Mouse (Mus musculus) hematopoietic stem cell, adult 5-6 weeks (primary cell): ENCODE data around the gene Chn1. TPM values are rescaled to one million over a fixed set of nuclear protein-coding genes. Genes with fewer than 3 reads are reported as not detected.
A peak's percentile ranks its signal among the peaks of the same experiment; 100 is the strongest.
"Not testable (repeated sequence)": the region's sequence is repeated elsewhere in the genome, so short reads cannot be mapped to it uniquely, and the experiment has no call there.

Experiments used
- ATAC-seq, 2 experiments: fragments of 125-278 bp in 1 of 2; replicated peaks in 1 of 2; 2 replicates each; pipeline ENCODE4 v1.8.0; 2016 to 2017; ENCODE audit warnings: inconsistent platforms in 2 of 2, mild to moderate bottlenecking in 2 of 2, moderate number of reproducible peaks in 2 of 2, low read depth in 1 of 2, moderate TSS enrichment in 1 of 2; ENCODE audit not compliant: low FRiP score in 2 of 2, poor library complexity in 2 of 2, severe bottlenecking in 2 of 2, insufficient read depth in 1 of 2, low TSS enrichment in 1 of 2
- total RNA-seq: library from RNA; stranded (forward); fragments of 172-1452, 232-1000 nt; gene quantifications from 2 replicates; pipeline ENCODE4 v1.2.3, GENCODE M21; 2017

The Chn1 gene
- total RNA-seq, result 0.19 TPM in 1 of 2 replicates, not detected in the other

GRCm38 (mm10) chr2:73774786-73775682, at the start of gene Chn1:
Gene Chn1 (minus strand): TSS chr2:73775346.
- no peak for ATAC-seq

GRCm38 (mm10) chr2:73818742-73819141, 43.6 kb upstream of the Chn1 start:
- peak; percentile 67 to 86 for ATAC-seq

GRCm38 (mm10) chr2:73807609-73808008, 32.5 kb upstream of the Chn1 start:
- ATAC-seq, result no peak

- not testable (repeated sequence) for ATAC-seq
Observed at GRCm38 (mm10) chr2:73800127-73800526, 25.0 kb upstream of the Chn1 start.

- no peak for ATAC-seq
Observed at GRCm38 (mm10) chr2:73798786-73799185, 23.6 kb upstream of the Chn1 start.

GRCm38 (mm10) chr2:73798136-73798535, 23.0 kb upstream of the Chn1 start:
- ATAC-seq, result no peak

GRCm38 (mm10) chr2:73791846-73792630, 16.9 kb upstream of the Chn1 start:
- ATAC-seq, result no peak

DNA sequence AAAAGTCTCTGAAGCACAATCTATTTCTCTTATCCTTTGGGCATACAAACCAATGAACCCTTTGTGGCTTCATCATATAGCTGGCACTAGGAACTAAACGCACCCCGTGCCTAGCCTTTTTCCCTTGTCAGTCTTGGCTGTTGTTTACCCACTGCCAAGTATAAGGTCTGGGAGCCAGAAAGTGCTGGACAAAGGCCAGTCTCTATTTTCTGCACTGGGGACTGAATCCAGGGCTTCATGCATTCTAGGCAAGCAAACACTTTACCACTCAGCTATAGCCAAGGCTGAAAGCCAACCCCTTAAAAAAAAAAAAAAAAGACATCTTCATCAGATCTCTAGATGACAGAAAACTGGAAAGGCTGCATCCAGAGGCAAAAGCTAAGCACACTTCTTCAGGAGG, 15.2 kb upstream of the Chn1 start:
- ATAC-seq, result no peak

- no peak for ATAC-seq
Observed at GRCm38 (mm10) chr2:73788395-73788794, 13.2 kb upstream of the Chn1 start.

DNA sequence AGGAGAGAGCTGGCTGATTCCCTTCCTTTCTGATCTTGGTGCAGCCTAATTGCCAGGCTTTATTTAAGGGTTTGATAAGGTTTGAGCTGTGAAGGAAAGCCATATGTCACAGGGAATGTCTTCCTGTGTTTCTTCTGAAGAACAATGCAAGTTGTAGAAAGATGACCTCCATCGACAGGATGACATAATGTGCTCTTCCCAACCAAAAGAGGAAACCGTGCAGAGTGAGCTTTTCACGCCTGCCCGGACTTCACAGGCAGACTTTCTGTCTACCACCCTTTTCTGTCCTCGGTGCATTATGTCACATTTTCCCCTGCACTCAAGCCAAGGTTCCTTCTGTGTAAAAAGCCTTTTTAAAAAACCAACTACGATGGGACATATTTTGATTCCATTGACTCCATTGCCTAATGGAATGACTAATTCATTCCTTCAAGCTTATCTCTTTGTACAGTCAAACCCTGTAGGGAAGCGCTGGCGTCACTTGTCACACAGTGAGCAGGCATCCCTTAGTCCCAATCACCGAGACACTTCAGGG, 7.3 kb upstream of the Chn1 start:
- no peak for ATAC-seq

DNA sequence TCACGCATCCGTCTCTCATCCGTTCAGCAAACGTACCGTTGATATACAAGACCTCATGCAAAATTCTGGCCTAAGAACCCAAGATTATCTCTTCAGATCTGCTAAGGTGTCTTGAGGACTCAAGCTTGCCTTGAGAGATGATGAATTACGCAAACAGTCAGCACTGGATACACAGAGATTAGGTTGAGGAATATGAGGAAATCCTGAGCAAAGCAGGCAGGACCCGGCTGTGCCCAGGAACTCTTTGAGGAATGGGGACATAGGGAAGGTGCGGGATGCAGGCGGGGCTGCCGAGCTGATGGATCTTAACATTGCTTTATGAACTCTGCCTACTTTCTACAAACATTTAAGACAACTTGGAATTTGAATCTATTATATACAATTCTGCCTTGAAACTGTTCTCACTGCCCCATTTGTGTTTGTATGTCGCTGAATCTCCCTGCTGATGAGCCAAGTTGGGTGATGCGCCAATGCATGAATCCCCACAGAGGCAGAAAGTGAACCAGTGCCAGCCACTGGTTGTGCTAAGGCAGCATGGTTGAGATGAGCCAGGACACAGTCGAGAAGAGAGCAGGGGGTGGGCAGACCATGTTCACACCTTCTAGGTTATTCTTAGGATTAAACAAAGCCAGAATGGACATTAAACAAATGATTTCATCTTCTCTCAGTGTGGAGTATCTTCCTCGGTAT, 5.3 kb upstream of the Chn1 start:
- ATAC-seq, result no peak

DNA sequence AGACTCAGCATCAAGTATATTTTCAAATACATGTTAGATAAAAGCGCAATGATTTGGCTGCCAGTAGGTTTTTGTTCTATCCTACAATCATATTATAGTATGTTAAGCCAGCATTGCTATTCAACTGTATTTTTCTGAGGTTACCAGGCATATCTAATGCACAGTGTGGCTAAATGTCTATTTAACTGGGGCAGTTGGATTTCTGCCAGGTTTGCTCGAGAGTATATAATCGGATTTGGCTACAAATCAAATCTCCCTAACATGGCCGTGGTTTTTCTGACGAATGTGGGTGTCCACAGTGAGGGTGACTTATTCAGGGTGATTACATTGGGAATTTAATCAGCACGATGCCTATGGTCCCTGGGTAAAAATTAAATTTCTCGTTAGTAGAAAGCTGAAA, 4.7 kb upstream of the Chn1 start:
- no peak for ATAC-seq

GRCm38 (mm10) chr2:73779016-73779595, 4.0 kb upstream of the Chn1 start:
- no peak for ATAC-seq

GRCm38 (mm10) chr2:73776936-73777335, 1.8 kb upstream of the Chn1 start:
- no peak for ATAC-seq

- 0 out of 4 replicates have a peak, but pooled peaks of 1 of the 2 experiments have one; percentile 25 for ATAC-seq
Observed at GRCm38 (mm10) chr2:73775683-73776310, 651 bp upstream of the Chn1 start.

DNA sequence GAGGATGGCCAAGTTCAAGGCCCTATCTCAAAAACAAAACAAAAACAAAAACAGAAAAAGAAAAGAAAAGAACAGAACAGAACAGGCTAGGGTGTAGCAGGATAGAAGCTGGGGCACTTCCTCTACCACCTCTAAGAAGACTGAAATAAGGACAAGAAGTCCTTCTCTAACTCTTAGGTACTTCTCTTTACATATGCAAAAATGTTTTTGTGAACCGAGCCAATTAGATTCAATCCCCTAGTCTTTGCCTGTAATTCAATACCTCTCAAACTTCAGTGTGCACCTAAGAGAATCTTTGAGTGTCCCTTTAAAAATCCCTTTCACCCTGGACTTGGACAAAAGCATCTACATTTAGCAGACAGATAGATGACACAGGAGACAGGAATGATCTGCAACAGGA, 2.2 kb downstream of the Chn1 start:
- ATAC-seq, result no peak

GRCm38 (mm10) chr2:73768669-73769068, 6.5 kb downstream of the Chn1 start:
- no peak for ATAC-seq
